Mouse (Mus musculus) ES-E14 (cell line): ENCODE measurements around the gene Adam1a.

Experiments
- CHD2 ChIP-seq: IDR thresholded peaks from 2 replicates; pipeline ENCODE4 v1.6.1; 2014; ENCODE audit warnings: mild to moderate bottlenecking, low read depth, low read length, inconsistent platforms
- HCFC1 ChIP-seq: IDR thresholded peaks from 2 replicates; pipeline ENCODE4 v1.6.1; 2012; ENCODE audit warnings: low read length, inconsistent platforms, borderline replicate concordance; ENCODE audit not compliant: insufficient read depth
- MAFK ChIP-seq: IDR thresholded peaks from 2 replicates; pipeline ENCODE4 v1.6.1; 2014; ENCODE audit warnings: mild to moderate bottlenecking, low read depth, low read length, inconsistent platforms; ENCODE audit not compliant: insufficient read depth
- ZC3H11A ChIP-seq: IDR thresholded peaks from 2 replicates; pipeline ENCODE4 v1.6.1; 2012; ENCODE audit warnings: low read depth, mild to moderate bottlenecking, inconsistent platforms, low read length, borderline replicate concordance
- ZNF384 ChIP-seq: IDR thresholded peaks from 2 replicates; pipeline ENCODE4 v1.6.1; 2012; ENCODE audit warnings: low read depth, low read length, inconsistent platforms

DNA sequence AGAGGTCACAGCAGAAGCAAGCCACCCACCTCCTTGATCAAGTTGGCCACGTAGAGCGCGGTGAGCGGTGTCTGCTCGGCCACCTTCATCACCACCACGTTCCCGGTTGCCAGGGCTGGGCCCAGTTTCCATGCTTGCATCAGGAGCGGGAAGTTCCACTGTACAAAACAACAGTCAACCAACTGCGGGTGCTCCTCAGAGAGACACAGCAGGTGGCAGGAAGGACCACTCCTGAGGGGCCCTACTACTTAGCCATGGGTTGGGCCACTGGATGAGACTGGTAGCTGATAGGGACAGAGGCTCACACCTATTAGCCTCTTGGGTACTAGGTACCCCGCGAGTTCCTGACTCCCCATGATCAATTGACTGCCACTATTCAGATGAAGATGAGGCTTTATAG is 30.6 kb upstream of the Adam1a start:
- TF ChIP-seq ZC3H11A (no peak), ZNF384 (no peak), MAFK (no peak), CHD2 (no peak), HCFC1 (no peak)
